Mouse (Mus musculus) spleen, adult 12 weeks (tissue): Measurements from ENCODE around the gene Pagr1a.
A peak's percentile ranks its signal among the peaks of the same experiment; 100 is the strongest.

Experiments
- DNase-seq: peaks from one replicate; pipeline ENCODE4 v3.0.0; 2022; ENCODE audit warnings: low spot score

Gene Pagr1a

DNA sequence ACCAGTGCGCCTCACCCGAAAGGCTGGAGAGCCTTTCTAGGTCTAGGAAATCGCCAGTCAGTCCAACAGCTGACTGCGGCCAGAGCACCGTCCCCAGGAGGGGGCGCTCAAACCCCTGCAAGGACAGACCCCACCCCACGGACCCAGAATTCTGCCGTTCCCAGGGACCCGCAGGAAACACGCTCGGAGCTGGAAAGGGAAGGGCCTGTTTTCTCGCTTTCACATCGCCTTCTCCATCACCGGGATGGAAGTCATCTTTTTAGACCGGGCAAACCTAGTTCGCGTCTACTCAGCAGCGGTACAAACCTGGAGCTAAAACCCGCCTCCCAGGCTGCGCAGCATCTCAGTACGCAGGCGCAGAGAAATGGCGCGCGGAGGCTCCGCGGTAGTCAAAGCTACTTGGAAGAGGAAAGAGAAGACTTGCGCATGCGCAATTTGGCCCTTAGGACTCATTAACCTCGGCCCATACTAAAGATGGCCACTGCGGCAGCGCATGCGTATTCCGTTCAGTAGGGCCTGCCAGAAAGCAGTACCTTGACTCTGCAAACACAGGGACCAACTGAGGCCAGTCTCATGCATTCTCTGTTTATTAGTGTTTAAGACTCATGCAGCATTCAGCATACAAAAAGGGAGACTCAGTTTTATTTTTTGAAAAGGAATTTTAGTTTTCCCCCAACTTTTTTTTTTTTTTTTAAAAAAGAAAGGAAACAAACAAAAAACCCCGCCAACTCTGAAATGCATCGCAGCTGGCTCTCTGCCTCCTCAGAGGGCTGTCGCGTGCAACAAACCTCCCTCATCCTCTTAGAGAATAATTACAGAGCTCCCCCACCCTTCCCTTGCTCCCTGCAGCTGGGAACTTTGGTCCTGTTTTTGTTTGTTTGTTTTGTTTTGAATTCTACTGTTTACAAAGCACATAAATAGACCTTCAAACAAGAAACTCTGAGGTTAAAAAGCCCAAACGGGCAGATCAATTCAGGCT, at the start of gene Pagr1a:
Gene Pagr1a, minus strand, starts transcription at position 382 of the 979 bp plus-strand sequence.
- peak; percentile 95 for DNase-seq

DNA sequence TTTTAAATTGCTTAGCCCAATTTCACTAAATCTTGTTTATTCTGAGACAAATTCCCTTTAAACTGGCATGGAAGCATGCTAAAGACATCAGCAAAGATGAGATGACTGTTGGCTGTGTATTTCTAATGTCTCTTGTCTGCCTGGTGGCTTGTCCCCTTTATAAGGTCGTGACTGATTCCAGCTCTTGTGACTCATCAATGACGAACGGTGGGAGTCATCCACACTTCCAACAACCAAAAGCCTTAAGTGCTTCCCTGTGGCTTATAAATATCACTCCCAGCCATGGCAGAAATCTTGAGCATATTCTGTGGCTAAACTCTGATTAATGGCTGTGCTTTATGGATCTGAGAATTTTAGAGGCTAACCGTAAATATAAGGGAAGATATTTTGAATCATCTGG, 49.2 kb upstream of the Pagr1a start:
- no peak for DNase-seq

DNA sequence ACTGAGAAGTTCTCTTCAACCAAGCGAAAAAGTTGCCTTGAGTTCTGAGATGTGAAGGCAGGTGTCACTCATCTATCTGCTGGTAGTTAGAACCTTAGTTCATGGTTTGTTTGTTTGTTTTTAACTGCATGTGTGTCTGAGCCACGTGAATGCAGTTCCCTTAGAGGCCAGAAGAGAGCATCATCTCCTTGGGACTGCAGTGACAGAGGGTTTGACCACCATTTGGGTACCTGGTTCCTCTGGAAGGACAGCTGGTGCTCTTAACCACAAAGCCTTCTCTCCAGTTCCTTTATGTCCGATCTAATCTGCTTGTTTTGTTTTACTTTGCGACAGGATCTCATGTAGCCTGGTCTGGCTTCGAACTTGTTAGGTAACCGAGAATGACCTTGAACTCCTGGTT, 48.4 kb upstream of the Pagr1a start:
- no peak for DNase-seq

DNA sequence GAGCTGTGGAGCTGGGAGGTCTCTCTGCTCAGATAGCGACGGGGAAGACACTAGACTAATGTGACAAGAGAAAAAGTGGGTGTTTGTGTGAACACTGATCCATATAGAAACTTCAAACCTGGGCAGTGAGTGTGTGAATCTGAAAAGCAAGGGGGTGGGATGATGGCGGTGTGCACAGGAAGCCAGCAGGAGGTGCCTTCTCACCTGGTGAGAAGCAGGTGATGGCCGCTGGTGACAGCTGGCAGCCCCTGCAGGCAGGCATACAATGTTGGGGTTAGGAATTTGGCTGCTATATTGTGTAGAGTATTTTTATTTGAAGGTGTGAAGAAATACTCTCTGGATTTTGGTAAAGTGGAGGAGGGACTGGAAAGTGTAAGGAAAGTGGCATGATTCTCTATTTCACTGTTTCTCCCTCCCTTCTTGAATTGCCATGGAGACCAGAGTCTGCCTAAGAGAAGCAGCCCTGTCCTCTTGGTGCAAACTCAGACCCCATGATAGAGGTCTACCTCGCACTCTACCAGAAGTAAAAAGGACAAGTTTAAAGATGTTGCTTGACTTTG, 38.0 kb upstream of the Pagr1a start:
- no peak for DNase-seq

DNA sequence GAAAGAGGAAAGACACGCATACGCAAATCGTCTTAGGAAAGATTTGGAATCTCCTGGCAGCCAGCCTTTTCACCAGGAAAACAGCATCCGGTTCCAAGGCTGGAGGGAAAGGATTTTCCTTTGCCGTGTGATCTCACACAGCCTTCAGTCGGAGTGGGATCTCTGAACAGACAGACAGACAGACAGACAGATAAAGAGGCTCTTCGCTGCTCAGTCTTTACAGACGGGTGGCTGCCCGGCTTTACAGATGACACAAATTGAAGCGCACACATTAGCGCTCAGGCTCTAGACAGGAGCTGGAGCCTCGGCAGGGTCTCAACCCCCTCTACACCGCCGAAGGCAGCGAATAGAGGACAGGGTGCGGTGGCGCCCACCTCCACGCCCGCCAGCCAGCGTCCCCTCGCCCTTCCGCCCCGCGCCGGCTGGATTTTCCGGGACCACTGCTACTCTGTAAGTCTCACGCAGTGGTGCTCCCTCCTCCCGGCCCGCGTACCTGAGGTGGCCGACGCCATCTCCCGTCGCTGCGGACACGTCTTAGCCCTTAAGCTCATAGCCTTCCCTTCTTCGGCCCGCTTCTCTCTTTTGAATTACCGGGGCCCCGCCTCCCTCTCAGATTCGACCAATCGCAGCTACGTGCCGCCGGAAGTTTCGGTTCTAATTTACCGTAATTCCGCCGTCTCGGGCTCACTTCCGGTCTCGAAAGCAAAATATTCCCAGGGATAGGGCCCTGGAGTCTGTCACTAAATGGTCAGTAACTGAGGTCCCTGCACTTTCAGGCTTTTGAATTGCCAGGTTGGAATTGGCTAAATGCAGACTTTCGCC, 24.9 kb upstream of the Pagr1a start, which contains the start of gene Kif22:
Gene Kif22, minus strand, starts transcription at position 621 of the 822 bp plus-strand sequence.
- DNase-seq = peak; percentile 81

DNA sequence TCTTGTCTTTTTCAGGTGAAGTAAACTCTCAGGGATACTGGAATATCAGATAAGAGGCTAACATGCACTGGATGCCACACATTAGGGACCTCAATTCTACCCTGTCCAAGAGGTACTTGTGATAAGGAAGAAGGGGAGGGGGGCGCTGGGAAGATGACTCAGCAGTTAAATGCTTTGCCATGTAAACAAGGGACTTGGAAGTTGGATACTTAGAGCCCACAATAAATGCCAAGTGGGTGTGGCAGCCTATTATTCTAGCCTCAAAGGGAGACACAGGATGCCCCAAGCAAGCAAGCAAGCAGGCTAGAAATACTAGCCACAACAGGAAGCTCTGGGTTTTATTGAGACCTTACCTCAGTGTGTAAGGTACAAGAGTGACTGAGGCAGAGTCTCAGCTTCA, 14.1 kb upstream of the Pagr1a start:
- no peak for DNase-seq

DNA sequence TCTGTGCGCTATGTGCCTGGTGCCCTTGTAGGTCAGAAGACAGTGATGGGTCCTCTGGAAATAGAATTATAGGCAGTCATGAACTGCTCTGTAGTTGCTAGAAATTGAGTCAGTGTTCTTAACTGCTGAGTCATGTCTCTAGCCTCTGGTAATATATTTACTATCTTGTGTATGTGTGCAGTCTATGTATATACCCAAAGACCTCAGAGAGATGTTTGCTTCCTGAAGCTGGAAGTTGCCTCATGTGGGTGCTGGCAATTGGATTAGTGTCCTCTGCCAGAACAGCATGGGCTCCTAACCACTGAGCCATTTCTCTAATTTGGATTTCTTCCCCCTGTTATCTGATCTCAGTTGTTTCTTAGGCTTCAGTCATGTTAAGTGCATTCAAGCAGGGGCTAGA, 13.0 kb upstream of the Pagr1a start:
- no peak for DNase-seq

DNA sequence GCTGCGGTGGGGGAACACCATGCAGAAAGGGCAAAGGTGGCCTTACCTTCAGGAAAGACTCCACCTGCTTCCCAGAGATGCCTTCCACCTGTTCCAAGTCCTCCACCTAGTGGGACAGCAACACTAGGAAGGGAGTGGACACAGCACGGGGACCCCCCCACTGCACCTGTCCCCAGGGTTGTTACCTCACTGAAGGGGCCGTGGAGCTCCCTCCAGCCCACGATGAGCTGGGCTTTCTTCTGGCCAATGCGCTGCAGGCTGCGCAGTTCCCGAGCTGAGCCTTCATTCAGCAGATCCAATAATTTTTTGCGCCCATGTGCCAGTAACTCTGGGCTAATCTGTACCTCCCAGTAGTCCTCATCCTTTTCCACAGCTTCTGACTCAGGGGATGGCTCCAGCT, 10.7 kb upstream of the Pagr1a start:
- DNase-seq = no peak

DNA sequence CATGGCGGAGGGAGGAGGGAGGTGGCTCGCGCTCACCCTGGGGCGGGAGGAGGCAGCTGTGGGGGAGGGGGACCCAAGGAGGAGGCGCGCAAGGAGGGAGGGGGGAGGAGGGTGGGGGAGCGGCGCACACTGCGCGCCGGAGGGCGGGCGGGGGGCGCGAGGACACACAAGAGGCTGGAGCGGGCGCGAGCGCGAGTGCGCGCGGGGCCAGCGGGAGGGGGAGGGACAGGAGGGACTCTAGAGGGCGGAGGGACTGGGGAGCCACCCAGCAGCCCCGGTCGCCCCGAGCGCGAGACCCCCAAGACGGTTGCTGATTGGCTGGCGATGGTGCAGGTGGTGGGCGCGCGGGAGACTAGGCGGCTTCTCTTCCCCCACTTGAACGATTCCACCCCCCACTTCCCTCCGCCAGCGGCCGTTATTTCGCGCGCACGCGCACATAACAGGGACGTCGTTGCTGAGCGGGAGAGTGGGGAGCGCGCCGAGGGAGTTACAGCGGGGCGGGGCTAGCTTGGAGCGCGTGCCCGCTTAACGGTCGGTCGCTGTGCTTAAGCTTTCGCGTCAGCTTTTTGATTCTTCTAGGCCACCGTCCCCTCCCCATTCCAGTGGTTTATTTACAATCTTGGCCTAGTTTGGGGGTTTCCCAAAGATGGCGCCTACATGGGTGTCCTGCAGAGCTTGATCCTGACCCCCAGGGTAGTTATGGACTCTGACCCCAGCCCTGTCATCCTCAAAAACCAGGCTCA, 10.0 kb upstream of the Pagr1a start, which contains the start of gene Maz:
Gene Maz, minus strand, starts transcription at position 54 of the 743 bp plus-strand sequence.
- DNase-seq = peak; percentile 98

DNA sequence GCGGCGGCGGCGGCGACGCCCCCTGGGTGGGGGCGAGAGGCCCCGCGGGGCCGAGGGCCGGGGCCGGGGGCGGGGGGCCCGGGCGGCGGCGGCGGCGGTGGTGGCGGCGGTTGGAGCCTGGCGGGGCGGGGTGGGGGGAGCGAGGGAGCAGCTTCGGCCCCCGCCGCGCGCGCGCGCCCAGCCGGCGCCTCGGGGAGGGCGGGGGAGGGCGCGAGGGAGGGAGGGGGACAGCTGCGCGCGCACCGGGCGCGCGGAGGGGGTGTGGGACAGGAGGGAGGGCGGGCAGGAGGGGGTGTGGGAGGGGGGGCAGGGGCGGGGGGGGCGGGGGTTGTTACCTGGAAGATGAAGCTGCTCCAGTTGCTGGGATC, 9.4 kb upstream of the Pagr1a start:
- DNase-seq = peak; percentile 65

DNA sequence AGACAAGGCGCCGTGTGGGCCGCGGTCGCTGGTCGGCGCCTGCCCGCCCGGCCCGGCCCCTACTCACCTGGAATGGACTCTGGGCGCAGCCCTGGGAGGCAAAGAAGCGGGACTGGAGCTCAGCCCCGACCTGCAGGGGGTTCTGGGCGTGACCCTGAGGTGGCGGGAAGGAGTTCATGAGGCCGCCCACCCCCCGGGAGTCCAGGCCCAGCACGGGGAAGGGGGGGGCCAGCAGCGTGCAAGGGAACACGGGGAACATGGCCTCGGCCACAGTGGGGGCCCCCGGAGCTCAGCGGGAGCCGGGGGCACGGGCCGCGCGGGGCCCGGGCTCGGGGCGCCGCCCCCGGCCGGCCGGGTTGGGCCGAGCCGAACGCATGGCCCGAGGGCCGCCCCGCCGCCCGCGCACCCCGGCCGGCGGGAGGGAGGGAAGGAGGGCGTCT, 9.0 kb upstream of the Pagr1a start:
- peak; percentile 51 for DNase-seq

DNA sequence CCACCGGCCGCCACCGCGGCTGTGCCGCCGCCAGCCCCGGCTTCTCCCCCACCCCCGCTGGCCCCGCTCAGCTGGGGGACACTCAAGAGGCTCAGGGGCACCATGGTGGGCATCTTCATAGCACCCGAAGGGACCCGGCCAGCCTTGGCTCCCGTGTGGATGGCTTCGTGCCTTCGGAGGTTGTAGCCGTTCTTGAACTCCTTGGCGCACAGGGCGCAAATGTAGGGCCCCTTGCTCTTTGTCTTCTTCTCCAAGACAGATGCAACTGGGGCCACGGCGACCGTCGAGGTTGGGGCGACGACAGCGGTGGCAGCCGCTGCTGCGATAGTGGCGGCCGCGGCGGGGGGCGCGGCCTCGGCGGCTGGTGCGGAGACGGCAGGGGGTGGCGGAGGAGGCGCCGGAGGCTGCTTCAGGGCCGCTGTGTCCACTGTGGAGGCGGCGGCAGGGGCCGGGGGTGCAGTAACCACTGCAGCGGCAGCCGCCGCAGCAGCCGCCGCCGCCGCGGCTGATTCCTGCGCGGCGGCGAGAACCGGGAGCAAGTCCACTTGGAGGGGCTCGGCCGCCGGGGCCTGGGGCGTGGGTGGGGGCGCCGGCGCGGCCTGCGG, 8.5 kb upstream of the Pagr1a start:
- peak; percentile 67 for DNase-seq

DNA sequence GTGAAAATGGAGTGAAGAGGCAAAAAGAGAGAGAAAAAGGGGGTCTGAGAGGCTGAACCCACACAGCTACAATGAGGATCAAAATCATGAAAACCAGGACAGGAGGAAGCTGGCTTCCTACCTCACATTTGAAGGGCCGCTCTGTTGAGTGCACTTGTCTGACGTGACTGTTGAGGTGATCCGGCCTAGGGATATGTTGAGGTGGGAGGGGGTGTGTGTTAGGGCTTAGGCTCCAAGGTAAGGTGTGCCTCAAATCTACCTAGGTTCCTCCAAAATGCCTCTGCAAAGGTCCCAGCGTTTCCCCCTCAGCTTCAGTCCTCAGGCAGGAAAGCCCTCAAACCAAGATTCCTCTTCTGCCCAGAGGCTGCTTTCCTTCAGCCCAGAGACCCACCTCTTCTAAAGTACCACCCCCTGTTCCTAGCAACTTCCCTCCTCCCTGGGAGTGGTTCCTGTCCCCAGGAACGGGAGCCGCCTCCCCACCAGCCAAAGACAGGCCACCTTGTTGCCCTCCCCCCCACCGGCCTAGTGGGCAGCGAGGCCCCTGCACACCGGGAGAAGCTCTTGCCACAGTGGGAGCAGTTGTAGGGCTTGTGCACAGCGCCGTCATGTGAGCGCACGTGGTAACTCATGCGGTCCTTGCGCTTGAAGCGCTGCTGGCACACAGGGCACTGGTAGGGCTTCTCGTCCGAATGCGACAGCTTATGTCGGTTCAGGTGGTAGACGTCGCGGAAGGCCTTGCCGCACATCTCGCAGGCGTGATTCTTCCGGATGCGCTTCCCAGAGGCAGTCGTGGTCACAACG, 7.8 kb upstream of the Pagr1a start:
- no peak for DNase-seq

DNA sequence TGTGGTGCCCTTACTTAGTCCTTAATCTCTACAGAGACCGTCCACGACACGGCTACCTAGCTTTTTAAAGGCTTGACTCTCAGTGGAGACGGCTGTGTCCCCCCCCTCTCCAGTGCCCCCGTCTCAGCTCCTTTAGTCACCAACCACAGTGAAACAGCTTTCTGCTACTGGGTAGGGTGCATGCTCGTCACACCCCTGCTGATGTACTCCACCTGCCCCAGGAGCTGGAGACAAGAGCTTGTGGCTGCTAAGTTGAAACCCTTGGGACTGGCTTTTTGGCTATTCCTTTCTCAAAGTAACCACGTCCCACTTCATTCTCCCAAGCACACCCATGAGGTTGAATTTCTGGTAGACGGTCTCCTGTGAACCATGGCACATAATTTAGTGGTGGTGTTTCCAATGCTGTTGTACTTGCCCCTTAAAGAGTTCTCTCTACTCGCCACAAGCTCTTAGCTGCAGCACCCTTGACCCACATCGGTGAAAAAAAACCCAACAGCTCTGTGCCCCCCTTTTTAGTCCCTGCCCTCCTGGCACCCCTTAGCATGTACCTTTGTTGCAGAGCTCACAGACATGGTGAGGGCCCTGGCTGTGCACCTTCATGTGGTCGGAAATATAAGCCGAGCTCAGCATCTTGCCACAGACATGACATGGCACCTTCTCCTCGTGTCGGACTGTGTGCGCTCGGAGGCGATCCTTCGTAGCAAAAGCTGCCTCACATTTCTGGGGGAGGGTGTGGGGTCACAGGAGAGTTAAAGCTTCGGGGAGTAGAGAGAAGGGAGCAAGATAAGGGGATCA, 6.9 kb upstream of the Pagr1a start:
- DNase-seq = no peak

DNA sequence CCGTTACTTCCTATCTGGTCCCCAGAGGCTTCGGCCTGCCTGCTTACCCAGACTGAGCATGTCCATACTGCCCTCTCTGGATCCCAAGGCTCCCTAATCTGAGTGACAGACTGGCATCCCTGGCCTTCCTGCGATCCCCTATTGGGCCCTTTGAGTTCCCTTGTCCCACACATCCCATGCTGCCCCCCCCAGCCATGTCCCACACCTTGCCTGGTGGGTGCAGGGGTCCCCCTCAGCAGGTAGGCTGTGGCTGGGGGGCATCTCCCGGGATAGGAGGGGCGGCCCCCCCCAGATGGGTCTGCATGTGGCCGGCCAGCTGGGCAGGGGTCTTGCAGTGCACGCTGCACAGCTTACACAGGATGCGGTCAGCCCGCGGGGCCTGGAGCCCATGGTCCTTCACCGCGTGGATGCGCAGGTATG, 6.1 kb upstream of the Pagr1a start:
- no peak for DNase-seq

DNA sequence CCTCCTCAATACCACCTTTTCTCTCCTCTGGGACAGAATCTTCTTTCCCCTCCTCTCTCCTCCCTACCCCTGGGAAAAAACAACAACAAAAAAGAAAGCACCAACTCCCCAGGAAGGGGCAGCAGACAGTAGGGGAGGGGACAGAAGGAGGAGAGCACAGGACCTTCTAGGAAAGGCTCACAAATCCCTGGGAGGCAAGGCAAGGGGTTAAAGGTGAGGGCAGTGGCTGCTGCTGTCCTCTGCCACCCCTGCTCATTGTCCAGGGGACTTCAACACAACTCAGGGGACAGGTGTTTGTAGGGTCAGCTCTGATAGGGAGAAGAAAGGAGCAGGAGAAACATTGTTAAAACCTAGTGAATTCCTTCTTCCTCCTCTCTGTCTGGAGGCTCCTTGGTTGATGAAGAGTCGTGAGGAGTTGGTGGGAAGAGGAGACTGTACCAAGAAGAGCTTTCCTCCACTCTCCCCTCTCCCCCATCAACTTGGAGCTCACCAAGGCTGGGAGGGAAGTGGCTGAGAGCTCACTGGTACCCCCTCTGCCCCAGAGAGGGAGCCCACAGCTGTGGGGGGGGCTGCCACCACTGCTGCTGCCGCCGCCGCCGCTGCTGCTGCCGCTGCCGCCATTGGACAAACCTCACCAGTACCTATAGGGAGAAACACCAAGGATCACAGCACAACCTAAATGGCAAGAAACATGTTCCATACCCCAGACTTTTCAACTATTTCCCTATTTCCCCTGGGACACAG, 5.5 kb upstream of the Pagr1a start:
- no peak for DNase-seq

DNA sequence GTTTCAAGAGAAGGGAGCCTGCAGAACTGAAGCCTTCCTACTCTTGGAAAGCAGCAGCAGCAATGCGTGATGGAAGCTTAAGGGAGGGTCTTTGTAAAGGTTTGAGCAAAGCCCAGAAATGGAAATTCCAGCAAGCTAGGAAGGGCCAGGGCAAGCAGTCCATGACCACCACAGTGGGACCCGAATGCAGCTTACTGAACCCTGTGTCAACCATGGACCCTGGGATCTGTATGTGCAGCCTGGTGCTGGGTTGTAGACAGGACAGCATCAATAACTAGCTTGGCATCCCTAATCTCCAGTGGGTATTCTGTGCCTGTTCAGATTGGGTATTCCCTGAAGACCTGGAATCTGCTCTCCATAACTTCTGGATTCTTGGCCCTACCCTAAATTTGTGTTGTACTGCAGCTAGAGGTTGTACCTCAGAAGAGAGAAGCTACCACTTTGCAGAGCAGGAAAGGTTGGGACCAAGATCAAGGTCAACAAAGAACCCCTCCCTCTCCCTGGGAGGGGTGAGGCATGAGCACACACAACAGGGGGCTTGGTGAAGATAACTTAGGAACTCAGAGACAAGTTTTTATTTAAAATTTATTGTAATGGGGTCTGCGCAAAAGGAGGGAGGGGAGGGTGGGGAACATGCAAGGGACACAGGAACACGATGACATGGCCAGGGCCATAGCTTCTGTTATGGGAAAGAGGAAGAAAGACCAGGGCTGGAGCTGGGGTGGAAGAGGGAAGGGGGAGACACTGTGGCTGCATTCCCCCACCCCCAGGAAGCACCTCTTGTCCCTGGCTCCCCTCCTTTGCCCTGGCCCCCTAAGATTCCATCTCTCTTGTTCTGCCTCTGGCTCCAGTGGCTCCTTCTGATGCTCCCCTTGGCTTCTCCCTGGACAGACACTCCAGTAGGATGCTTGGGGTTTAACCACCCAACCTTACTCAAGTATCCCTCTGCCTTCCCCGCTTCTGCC, 4.7 kb upstream of the Pagr1a start:
- no peak for DNase-seq
